Mouse (Mus musculus) spleen, adult 2 months (tissue): ENCODE measurements around the gene Eif3f.

Experiments used
- CTCF ChIP-seq: fragments of 200-500 bp; IDR thresholded peaks from 2 replicates; pipeline ENCODE4 v1.5.1; 2011; ENCODE audit warnings: mild to moderate bottlenecking, inconsistent platforms; ENCODE audit not compliant: insufficient read depth, insufficient read length, insufficient replicate concordance; ENCODE audit errors: extremely low read depth
- POLR2A ChIP-seq: fragments of 200-500 bp; IDR thresholded peaks from 2 replicates; pipeline ENCODE4 v1.6.1; 2011; ENCODE audit warnings: low read depth, low read length, inconsistent platforms

DNA sequence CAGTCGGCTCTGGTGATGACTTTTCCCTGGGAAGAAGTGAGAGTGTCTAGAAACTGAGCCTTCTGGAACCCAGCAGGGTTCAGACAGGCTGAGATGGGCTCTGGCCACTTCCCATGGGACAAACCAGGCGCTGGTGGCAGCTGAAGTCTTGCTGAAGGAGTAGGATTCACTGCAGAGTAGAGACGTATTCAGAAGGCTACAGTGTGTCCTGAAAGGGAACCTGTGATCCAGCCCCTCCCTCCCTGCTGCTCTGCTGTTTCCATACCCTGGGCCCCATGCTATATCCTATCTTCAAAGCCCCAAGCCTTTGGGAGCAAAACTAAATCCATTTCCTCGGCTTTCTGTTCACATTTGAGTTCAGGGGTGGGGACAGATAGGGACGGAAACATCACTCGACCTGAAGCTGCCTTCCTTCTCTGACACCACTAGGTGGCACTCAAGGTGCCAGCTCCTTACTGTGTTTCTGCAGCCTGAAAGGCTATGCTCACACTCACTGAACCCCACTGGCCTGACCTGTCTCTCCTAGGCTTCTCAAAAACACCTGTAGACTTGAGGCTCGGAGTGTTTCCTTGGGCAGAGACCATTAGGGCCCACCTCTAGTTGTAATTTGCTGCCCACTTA is 32.6 kb downstream of the Eif3f start:
- TF ChIP-seq CTCF (peak; percentile 67; the same call in 1 of the 2 replicates), POLR2A (no peak)
